Mouse (Mus musculus) hindbrain, embryonic 11.5 days (tissue): ENCODE results near the gene Mgat5. TPM values are rescaled to one million over a fixed set of nuclear protein-coding genes. Genes with fewer than 3 reads are reported as not detected.

Source experiments
- ATAC-seq: fragments of 200-750 bp; cut with Nextera tagmentation; 2 replicates; pipeline ENCODE4 v1.8.0; 2017; ENCODE audit warnings: mild to moderate bottlenecking, moderate TSS enrichment, moderate library complexity; ENCODE audit not compliant: low FRiP score
- DNase-seq: peaks from one replicate; pipeline ENCODE4 v3.0.0-alpha.2; 2015; ENCODE audit warnings: low spot score
- H3K27ac ChIP-seq: fragments of 300-500 bp; sonication (generic); 2 replicates; pipeline ENCODE4 v1.5.1; 2014; ENCODE audit warnings: mild to moderate bottlenecking, low read depth, low read length
- H3K27me3 ChIP-seq: fragments of 300-500 bp; sonication (generic); 2 replicates; pipeline ENCODE4 v1.6.1; 2014; ENCODE audit warnings: mild to moderate bottlenecking, low read length, moderate library complexity, mixed read lengths; ENCODE audit not compliant: control insufficient read depth, insufficient read depth
- H3K36me3 ChIP-seq: fragments of 300-500 bp; sonication (generic); 2 replicates; pipeline ENCODE4 v1.6.1; 2014; ENCODE audit warnings: mild to moderate bottlenecking, low read length, moderate library complexity, mixed read lengths; ENCODE audit not compliant: control insufficient read depth, insufficient read depth
- H3K4me1 ChIP-seq: fragments of 300-500 bp; sonication (generic); replicated peaks from 2 replicates; pipeline ENCODE4 v1.6.1; 2014; ENCODE audit warnings: low read length, mixed read lengths; ENCODE audit not compliant: control insufficient read depth, insufficient read depth
- H3K4me2 ChIP-seq: fragments of 300-500 bp; sonication (generic); replicated peaks from 2 replicates; pipeline ENCODE4 v1.6.1; 2014; ENCODE audit warnings: mild to moderate bottlenecking, low read depth, low read length
- H3K4me3 ChIP-seq: fragments of 300-500 bp; sonication (generic); 2 replicates; pipeline ENCODE4 v1.5.1; 2014; ENCODE audit warnings: low read depth, low read length
- H3K9ac ChIP-seq: fragments of 300-500 bp; sonication (generic); 2 replicates; pipeline ENCODE4 v1.6.1; 2014; ENCODE audit warnings: low read depth, low read length
- H3K9me3 ChIP-seq: fragments of 300-500 bp; sonication (generic); 2 replicates; pipeline ENCODE4 v1.6.1; 2016; ENCODE audit warnings: low read length; ENCODE audit not compliant: control insufficient read depth
- WGBS: fragments of 180-500 bp; shearing (Covaris S2); extraction: QIAGEN DNeasy Blood & Tissue Kit; methylation state at CpG from one replicate; pipeline ENCODE4 v1.1.7; 2014; 5-methylcytosine and 5-hydroxymethylcytosine counted together
- polyA plus RNA-seq: library from polyadenylated mRNA; unstranded; fragments of >200 nt; fragmentation: Nextera tagmentation; extraction: Ambion mirVana; gene quantifications from 2 replicates; pipeline ENCODE4 v1.2.1, GENCODE M21; 2014

Gene Mgat5
- polyA plus RNA-seq, 1 experiment from 2014 or later = 11.5 TPM

- no peaks in the 10 kb centered on the region for H3K4me1 ChIP-seq
- ATAC-seq (no peak), DNase-seq (no peak)
- WGBS = 88% methylated on average over 11 of the region's 11 CpGs
- no peak overlapping the region for H3K9ac ChIP-seq
- no peaks in the 10 kb centered on the region for H3K9me3 ChIP-seq
- H3K4me2 ChIP-seq = no peak overlapping the region
- no peaks in the 10 kb centered on the region for H3K36me3 ChIP-seq
- H3K27me3 ChIP-seq = no peaks in the 10 kb centered on the region
- no peak overlapping the region for H3K4me3 ChIP-seq
- H3K27ac ChIP-seq = no peak overlapping the region
Observed at GRCm38 (mm10) chr1:127244054-127244770, 39.4 kb downstream of the Mgat5 start.

GRCm38 (mm10) chr1:127246158-127246557, 41.3 kb downstream of the Mgat5 start:
- 94% methylated on average over 6 of the region's 6 CpGs for WGBS
- no peaks in the 10 kb centered on the region for H3K9me3 ChIP-seq
- H3K9ac ChIP-seq = no peak overlapping the region
- no peaks in the 10 kb centered on the region for H3K36me3 ChIP-seq
- H3K4me2 ChIP-seq = no peak overlapping the region
- no peak overlapping the region for H3K4me3 ChIP-seq
- H3K27me3 ChIP-seq = no peaks in the 10 kb centered on the region
- no peak for ATAC-seq
- H3K4me1 ChIP-seq = no peaks in the 10 kb centered on the region
- H3K27ac ChIP-seq = no peak overlapping the region
- no peak for DNase-seq

- Histone ChIP-seq H3K9me3 (no peaks in the 10 kb centered on the region), H3K4me1 (no peaks in the 10 kb centered on the region), H3K27ac (no peak overlapping the region), H3K36me3 (no peaks in the 10 kb centered on the region), H3K9ac (no peak overlapping the region), H3K4me3 (no peak overlapping the region), H3K4me2 (no peak overlapping the region), H3K27me3 (no peaks in the 10 kb centered on the region)
- WGBS = 95% methylated on average over 1 of the region's 1 CpGs
- no peak for ATAC-seq
- no peak for DNase-seq
Observed at GRCm38 (mm10) chr1:127248433-127248832, 43.6 kb downstream of the Mgat5 start.

- Histone ChIP-seq H3K27ac (no peak overlapping the region), H3K4me3 (no peak overlapping the region), H3K4me2 (no peak overlapping the region), H3K36me3 (no peaks in the 10 kb centered on the region), H3K4me1 (no peaks in the 10 kb centered on the region), H3K9me3 (no peaks in the 10 kb centered on the region), H3K9ac (no peak overlapping the region), H3K27me3 (no peaks in the 10 kb centered on the region)
- DNase-seq = no peak
- ATAC-seq = no peak
Observed at GRCm38 (mm10) chr1:127249621-127250020, 44.8 kb downstream of the Mgat5 start.

- DNase-seq (no peak), ATAC-seq (no peak)
- Histone ChIP-seq H3K27me3 (no peaks in the 10 kb centered on the region), H3K4me3 (no peak overlapping the region), H3K4me2 (no peak overlapping the region), H3K36me3 (no peaks in the 10 kb centered on the region), H3K9ac (no peak overlapping the region), H3K27ac (no peak overlapping the region), H3K4me1 (no peaks in the 10 kb centered on the region), H3K9me3 (no peaks in the 10 kb centered on the region)
Observed at GRCm38 (mm10) chr1:127250313-127250712, 45.5 kb downstream of the Mgat5 start.

GRCm38 (mm10) chr1:127251751-127252150, 46.9 kb downstream of the Mgat5 start:
- no peaks in the 10 kb centered on the region for H3K9me3 ChIP-seq
- no peak overlapping the region for H3K27ac ChIP-seq
- H3K27me3 ChIP-seq = no peaks in the 10 kb centered on the region
- WGBS = 94% methylated on average over 7 of the region's 7 CpGs
- no peaks in the 10 kb centered on the region for H3K36me3 ChIP-seq
- DNase-seq (no peak), ATAC-seq (no peak)
- no peak overlapping the region for H3K4me3 ChIP-seq
- no peak overlapping the region for H3K9ac ChIP-seq
- no peaks in the 10 kb centered on the region for H3K4me1 ChIP-seq
- no peak overlapping the region for H3K4me2 ChIP-seq

GRCm38 (mm10) chr1:127257005-127257404, 52.2 kb downstream of the Mgat5 start:
- no peak for ATAC-seq
- no peaks in the 10 kb centered on the region for H3K9me3 ChIP-seq
- no peaks in the 10 kb centered on the region for H3K36me3 ChIP-seq
- no peak overlapping the region for H3K27ac ChIP-seq
- DNase-seq = no peak
- H3K4me1 ChIP-seq = no peaks in the 10 kb centered on the region
- no peak overlapping the region for H3K4me2 ChIP-seq
- H3K4me3 ChIP-seq = no peak overlapping the region
- no peaks in the 10 kb centered on the region for H3K27me3 ChIP-seq
- H3K9ac ChIP-seq = no peak overlapping the region
- 94% methylated on average over 8 of the region's 8 CpGs for WGBS

GRCm38 (mm10) chr1:127259669-127260068, 54.9 kb downstream of the Mgat5 start:
- no peak for DNase-seq
- WGBS = 92% methylated on average over 4 of the region's 4 CpGs
- no peaks in the 10 kb centered on the region for H3K9me3 ChIP-seq

GRCm38 (mm10) chr1:127260969-127261368, 56.2 kb downstream of the Mgat5 start:
- Histone ChIP-seq H3K4me1 (no peaks in the 10 kb centered on the region), H3K9me3 (no peaks in the 10 kb centered on the region), H3K36me3 (no peaks in the 10 kb centered on the region), H3K27ac (no peak overlapping the region), H3K27me3 (no peaks in the 10 kb centered on the region), H3K4me3 (no peak overlapping the region), H3K4me2 (no peak overlapping the region), H3K9ac (no peak overlapping the region)
- no peak for ATAC-seq
- DNase-seq = no peak
- WGBS = 65% methylated on average over 6 of the region's 6 CpGs

More at GRCm38 (mm10) chr1:127259669-127260068, 54.9 kb downstream of the Mgat5 start:
- no peak overlapping the region for H3K4me3 ChIP-seq
- H3K36me3 ChIP-seq = no peaks in the 10 kb centered on the region
- ATAC-seq = no peak
- H3K27me3 ChIP-seq = no peaks in the 10 kb centered on the region
- no peaks in the 10 kb centered on the region for H3K4me1 ChIP-seq
- H3K4me2 ChIP-seq = no peak overlapping the region
- no peak overlapping the region for H3K27ac ChIP-seq
- no peak overlapping the region for H3K9ac ChIP-seq
